Mouse (Mus musculus): ENCODE measurements around the gene Cdc5l. TPM values are rescaled to one million over a fixed set of nuclear protein-coding genes. Genes with fewer than 3 reads are reported as not detected.
"Not testable (repeated sequence)": the region's sequence is repeated elsewhere in the genome, so short reads cannot be mapped to it uniquely, and the experiment has no call there.

The Cdc5l gene
- polyA plus RNA-seq, 1 experiment, result 54.0 TPM

DNA sequence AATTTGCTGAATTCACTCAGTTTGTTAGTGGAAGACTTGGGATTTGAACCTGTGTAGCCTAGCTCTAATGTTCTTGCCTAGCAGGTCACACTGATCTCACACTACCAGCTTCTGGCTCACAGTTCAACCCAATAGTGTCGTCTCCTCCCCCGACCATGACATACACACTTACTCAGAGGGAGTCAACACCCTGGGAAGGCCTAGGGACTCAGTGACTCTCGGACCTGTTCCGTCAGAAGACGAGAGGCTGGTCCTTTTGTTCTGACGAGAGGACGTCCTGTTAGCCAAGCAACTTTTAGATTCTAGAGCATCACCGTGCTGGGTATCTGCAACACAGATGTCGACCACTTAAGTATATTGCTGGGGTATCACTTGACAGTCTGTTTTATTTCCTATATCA is 30.7 kb upstream of the Cdc5l start:
- TF ChIP-seq POLR2A (IDR thresholded peaks at IDR 0.05; ENCODE audit: borderline replicate concordance, low read depth, low read length) (no peak), CTCF (IDR thresholded peaks at IDR 0.05; ENCODE audit: low read depth, low read length) (no peak)
- Histone ChIP-seq H3K27ac (ENCODE audit: insufficient read depth, low read depth, low read length) (no peak overlapping the region), H3K4me1 (ENCODE audit: control insufficient read depth, insufficient read depth, low read length) (no peaks in the 10 kb centered on the region), H3K4me3 (ENCODE audit: insufficient read depth, low read length) (no peak overlapping the region)

DNA sequence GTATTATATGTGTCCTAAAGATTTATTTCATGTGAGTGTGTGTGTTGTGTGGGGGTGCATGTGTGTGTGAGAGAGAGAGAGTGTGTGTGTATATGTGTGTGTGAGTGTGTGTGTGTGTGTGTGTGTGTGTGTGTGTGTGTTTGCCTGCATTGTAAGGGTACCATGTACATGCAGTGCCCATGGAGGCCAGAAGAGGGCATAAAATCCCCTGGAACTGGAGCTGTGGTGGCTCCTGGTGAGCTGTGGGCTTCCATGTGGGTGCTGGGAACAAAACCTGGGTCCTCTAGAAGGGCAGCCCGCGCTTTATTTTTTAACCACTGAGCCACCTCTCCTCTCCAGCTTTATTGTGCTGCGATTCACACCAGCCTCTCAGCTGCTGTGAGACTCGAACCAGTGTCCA is 29.0 kb upstream of the Cdc5l start:
- Histone ChIP-seq H3K4me1 (ENCODE audit: control insufficient read depth, insufficient read depth, low read length) (no peaks in the 10 kb centered on the region), H3K27ac (ENCODE audit: insufficient read depth, low read depth, low read length) (no peak overlapping the region), H3K4me3 (ENCODE audit: insufficient read depth, low read length) (no peak overlapping the region)
- no peak for TF ChIP-seq CTCF (IDR thresholded peaks at IDR 0.05; ENCODE audit: low read depth, low read length)
- no peak for TF ChIP-seq POLR2A (IDR thresholded peaks at IDR 0.05; ENCODE audit: borderline replicate concordance, low read depth, low read length)

DNA sequence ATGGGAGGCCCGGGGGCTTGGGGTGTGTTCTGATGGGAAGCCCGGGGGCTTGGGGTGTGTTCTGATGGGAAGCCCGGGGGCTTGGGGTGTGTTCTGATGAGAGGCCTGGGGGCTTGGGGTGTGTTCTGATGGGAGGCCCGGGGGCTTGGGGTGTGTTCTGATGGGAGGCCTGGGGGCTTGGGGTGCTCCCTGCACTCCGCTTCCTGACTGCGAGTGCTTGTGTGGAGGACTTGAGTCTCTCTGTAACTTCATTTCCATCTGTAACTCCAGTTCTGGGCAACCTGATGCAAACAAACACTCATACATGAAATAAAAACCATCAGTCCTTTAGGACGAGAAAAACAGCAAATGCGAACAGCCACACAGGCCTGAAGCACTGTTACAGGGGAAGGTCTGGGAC is 25.5 kb upstream of the Cdc5l start:
- TF ChIP-seq POLR2A (IDR thresholded peaks at IDR 0.05; ENCODE audit: borderline replicate concordance, low read depth, low read length) (no peak), CTCF (IDR thresholded peaks at IDR 0.05; ENCODE audit: low read depth, low read length) (no peak)
- no peaks in the 10 kb centered on the region for H3K4me1 ChIP-seq (ENCODE audit: control insufficient read depth, insufficient read depth, low read length)
- no peak overlapping the region for H3K4me3 ChIP-seq (ENCODE audit: insufficient read depth, low read length)
- H3K27ac ChIP-seq (ENCODE audit: insufficient read depth, low read depth, low read length), result no peak overlapping the region

DNA sequence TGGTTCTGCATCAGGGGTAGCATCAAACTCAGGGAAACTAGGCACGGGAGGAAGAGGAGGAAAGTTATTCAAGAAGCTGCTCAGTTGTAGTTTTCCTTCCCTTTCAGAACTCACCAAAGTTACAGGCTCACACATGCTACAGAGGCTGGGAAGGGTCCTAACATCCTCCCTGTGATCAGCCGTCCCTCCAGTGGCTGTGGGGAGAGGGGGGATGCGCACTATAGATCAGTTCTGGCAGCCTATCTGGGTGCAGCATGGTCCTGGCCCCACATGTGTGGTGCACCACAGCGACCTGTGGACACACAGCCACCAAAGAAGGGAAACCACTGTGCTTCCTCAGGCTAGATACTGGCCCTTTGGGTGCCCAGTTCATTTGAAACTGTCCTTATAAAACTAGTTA is 25.0 kb upstream of the Cdc5l start:
- H3K27ac ChIP-seq (ENCODE audit: insufficient read depth, low read depth, low read length), result no peak overlapping the region
- no peak overlapping the region for H3K4me3 ChIP-seq (ENCODE audit: insufficient read depth, low read length)
- H3K4me1 ChIP-seq (ENCODE audit: control insufficient read depth, insufficient read depth, low read length), result no peaks in the 10 kb centered on the region
- TF ChIP-seq POLR2A (IDR thresholded peaks at IDR 0.05; ENCODE audit: borderline replicate concordance, low read depth, low read length), result no peak
- no peak for TF ChIP-seq CTCF (IDR thresholded peaks at IDR 0.05; ENCODE audit: low read depth, low read length)

DNA sequence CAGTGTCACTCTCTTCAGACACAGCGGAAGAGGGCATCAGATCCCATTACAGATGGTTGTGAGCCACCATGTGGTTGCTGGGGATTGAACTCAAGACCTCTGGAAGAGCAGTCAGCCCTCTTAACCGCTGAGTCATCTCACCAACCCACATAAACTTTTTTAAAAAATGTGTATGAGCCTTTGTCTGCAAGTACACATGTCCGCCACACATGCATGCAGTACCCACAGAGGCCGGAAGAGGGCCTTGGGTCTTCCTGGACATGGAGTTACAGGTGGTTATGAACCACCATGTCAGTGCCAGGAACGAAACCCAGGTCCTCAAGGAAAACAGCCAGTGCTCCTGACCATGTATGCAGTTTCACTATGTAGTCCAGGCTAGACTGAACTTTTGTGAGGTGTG is 23.9 kb upstream of the Cdc5l start:
- no peak overlapping the region for H3K4me3 ChIP-seq (ENCODE audit: insufficient read depth, low read length)
- H3K4me1 ChIP-seq (ENCODE audit: control insufficient read depth, insufficient read depth, low read length), result no peaks in the 10 kb centered on the region
- TF ChIP-seq CTCF (IDR thresholded peaks at IDR 0.05; ENCODE audit: low read depth, low read length), result no peak
- TF ChIP-seq POLR2A (IDR thresholded peaks at IDR 0.05; ENCODE audit: borderline replicate concordance, low read depth, low read length), result no peak
- no peak overlapping the region for H3K27ac ChIP-seq (ENCODE audit: insufficient read depth, low read depth, low read length)

DNA sequence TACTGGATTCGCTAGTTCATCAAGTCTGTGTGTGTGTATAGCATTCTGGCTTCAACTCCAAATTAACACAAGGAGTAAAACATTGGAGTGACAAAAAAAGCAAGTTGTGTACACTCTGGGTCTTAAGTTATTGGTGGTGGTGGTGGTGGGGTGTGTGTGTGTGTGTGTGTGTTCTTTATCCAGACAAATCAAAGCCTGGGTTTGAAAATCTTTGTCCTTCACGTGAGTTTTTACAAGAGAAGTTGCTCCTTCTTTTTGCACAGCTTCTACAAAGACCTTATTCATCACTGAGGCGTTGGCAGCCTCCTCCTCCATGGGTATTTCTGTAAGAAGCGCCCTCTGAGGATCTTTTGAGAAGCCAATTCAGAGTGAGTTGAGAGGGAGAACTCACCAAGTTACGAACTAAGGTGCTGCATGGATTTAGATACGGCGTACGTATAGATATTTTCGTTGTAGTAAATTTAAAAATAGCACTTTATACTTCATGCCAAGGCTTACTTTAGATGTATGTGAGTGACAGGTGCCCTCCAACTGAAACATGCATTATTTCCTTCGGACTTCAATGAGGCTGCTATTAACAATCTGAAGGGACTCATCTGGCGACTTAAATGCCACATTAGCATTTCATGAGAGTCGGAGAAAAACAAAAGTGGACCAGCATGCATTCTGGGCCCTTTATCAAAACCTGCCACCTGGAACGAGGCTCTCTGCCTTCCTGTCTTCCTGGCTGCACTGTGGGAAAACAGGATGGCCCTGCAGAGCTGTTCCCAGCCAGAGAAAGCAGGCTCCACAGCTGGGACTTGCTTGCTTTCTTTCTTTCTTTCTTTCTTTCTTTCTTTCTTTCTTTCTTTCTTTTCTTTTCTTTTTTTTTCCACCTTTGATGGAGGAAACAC is 23.0 kb upstream of the Cdc5l start:
- H3K4me1 ChIP-seq (ENCODE audit: control insufficient read depth, insufficient read depth, low read length), result no peaks in the 10 kb centered on the region
- H3K4me3 ChIP-seq (ENCODE audit: insufficient read depth, low read length), result no peak overlapping the region
- no peak overlapping the region for H3K27ac ChIP-seq (ENCODE audit: insufficient read depth, low read depth, low read length)
- TF ChIP-seq POLR2A (IDR thresholded peaks at IDR 0.05; ENCODE audit: borderline replicate concordance, low read depth, low read length) (no peak), CTCF (IDR thresholded peaks at IDR 0.05; ENCODE audit: low read depth, low read length) (no peak)

DNA sequence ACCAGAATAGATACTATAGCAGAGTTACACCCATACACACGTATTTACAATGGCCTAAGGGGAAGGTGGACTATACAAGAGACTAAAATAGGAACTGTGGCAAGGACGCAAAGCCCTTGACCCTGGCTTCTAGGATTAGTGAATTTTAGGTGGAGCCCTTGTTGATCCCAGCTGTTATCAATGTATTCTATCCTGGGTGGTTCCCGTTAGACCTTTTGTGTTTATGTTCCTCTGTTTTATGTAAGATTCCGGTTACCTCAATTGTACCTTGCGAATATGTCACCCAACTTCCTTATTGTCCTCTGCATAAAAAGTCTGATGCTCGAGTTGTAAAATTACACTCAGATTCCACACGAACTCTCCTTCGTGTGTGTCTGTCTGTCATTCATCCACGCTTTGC is 22.2 kb upstream of the Cdc5l start:
- H3K27ac ChIP-seq (ENCODE audit: insufficient read depth, low read depth, low read length); H3K4me3 ChIP-seq (ENCODE audit: insufficient read depth, low read length); H3K4me1 ChIP-seq (ENCODE audit: control insufficient read depth, insufficient read depth, low read length): not testable (repeated sequence)

DNA sequence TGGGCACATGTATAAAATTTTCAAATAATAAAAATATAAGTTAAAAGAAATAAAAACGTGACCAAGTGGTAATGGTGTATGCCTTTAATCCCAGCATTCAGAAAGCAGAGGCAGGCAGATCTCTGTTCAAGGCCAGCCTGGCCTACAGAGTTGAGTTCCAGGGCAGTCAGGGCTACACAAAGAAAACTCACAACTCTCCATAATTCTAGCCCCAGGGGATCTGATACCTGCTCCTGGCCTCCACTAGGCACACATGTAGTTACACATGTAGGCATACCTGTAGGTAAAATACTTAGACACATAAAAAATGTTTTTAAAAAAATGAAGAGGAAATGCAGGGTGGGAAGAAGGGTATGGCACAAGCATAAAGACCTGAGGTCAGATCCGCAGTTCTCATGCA is 21.3 kb upstream of the Cdc5l start:
- Histone ChIP-seq H3K4me3 (ENCODE audit: insufficient read depth, low read length) (no peak overlapping the region), H3K27ac (ENCODE audit: insufficient read depth, low read depth, low read length) (no peak overlapping the region), H3K4me1 (ENCODE audit: control insufficient read depth, insufficient read depth, low read length) (peaks cover 2% of the 10 kb centered on the region; the same call in 1 of the 2 replicates)
- TF ChIP-seq CTCF (IDR thresholded peaks at IDR 0.05; ENCODE audit: low read depth, low read length), result no peak
- no peak for TF ChIP-seq POLR2A (IDR thresholded peaks at IDR 0.05; ENCODE audit: borderline replicate concordance, low read depth, low read length)

DNA sequence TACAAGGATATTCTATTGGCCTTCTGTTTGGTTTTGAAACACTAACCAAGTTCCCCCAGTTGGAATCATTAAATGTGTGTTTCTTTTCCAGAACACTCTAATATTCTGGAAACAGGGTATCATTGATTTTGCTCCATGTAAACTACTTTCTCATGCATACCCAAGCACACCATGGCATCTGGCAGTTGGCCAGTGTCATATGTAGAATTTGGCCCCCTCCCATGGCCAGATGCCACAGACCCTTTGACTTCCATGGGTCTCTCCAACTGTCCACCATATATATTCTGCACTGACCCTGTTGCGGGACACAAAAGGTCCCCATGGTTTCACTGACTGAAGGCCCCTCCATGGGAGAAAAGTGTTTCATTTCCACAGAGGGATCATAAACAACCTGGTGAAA is 18.7 kb upstream of the Cdc5l start:
- peaks cover 4% of the 10 kb centered on the region; the same call in 1 of the 2 replicates for H3K4me1 ChIP-seq (ENCODE audit: control insufficient read depth, insufficient read depth, low read length)
- H3K27ac ChIP-seq (ENCODE audit: insufficient read depth, low read depth, low read length), result no peak overlapping the region
- H3K4me3 ChIP-seq (ENCODE audit: insufficient read depth, low read length), result no peak overlapping the region
- TF ChIP-seq CTCF (IDR thresholded peaks at IDR 0.05; ENCODE audit: low read depth, low read length) (no peak), POLR2A (IDR thresholded peaks at IDR 0.05; ENCODE audit: borderline replicate concordance, low read depth, low read length) (no peak)

DNA sequence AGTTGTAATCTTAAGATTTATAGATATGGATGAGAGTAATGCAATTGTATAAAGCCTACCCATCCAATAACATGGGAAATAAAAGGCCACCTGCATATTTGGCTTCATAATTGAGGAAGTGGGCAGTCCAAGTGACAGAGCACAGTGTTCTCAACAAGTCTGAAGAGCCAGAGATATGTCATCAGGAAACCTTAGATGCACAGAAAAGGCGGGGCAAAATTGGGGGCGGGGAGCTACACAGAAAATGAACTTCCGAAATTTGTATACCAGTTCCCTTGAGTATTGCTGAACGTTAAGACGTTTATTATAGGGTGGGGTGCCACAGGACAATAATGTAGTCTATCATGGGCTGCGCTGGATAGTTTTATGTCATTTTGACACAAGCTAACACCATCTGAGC is 16.6 kb upstream of the Cdc5l start:
- TF ChIP-seq CTCF (IDR thresholded peaks at IDR 0.05; ENCODE audit: low read depth, low read length) (no peak), POLR2A (IDR thresholded peaks at IDR 0.05; ENCODE audit: borderline replicate concordance, low read depth, low read length) (no peak)

More for the DNA sequence above, 16.6 kb upstream of the Cdc5l start:
- peaks cover 4% of the 10 kb centered on the region; the same call in 1 of the 2 replicates for H3K4me1 ChIP-seq (ENCODE audit: control insufficient read depth, insufficient read depth, low read length)
- no peak overlapping the region for H3K4me3 ChIP-seq (ENCODE audit: insufficient read depth, low read length)
- no peak overlapping the region for H3K27ac ChIP-seq (ENCODE audit: insufficient read depth, low read depth, low read length)
